Comparison of ENCODE assay signal across 26 mouse cellular contexts in the genomic region with DNA sequence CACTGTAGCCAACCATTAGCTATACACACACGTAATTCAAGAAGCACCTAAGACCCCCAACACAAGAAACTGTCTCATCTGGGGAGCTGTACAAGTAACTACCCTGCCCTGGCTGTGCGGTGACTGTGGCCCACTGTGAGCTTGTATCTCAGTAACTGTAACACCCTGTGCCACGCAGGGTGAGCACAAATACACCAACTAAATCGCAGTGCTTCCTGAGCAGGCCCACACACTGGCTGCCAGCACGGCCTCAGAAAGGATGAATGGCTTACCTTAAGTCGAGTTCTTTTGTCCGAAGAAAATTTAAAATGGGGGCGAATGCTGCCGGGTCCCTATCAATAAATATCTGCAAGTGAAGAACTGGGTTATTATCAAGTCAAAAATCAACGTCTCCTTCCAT. TPM values are rescaled to one million over a fixed set of nuclear protein-coding genes. Genes with fewer than 3 reads are reported as not detected.
DNase-seq lines count a peak whose midpoint lies in the region; TF ChIP-seq lines count a peak whose summit lies in the region.
"Had no signal": no experiment of that assay in that cellular context is flagged by ENCODE, and none has a peak within 500 bp of the region (broad histone marks: within the 10 kb centered on the region; RNA-seq: fewer than 3 reads in every experiment).

No protein-coding gene starts in this region.

- H3K27me3 ChIP-seq in heart, embryonic 10.5 days (ENCODE audit: insufficient read depth, poor library complexity, severe bottlenecking), result no peaks in the 10 kb centered on the region
- H3K27me3 ChIP-seq in splenic B cell, adult 2 months (ENCODE audit: control insufficient read depth, insufficient read depth, low read length, poor library complexity, severe bottlenecking), result no peaks in the 10 kb centered on the region
- H3K27me3 ChIP-seq: CH12.LX; embryonic facial prominence, embryonic 13.5 days; forebrain, embryonic 12.5 days; forebrain, embryonic 15.5 days had no signal

- no peak for TF ChIP-seq CTCF in bone marrow, adult 2 months (IDR thresholded peaks at IDR 0.05; ENCODE audit: control insufficient read depth, insufficient read depth, low read length)

- WGBS in heart, embryonic 10.5 days, result 93% methylated on average over 10 of the region's 10 CpGs
- WGBS in bone marrow, adult 2 months, result 85% methylated on average over 10 of the region's 10 CpGs

- peaks cover 57% of the 10 kb centered on the region for H3K36me3 ChIP-seq in heart, embryonic 10.5 days
- H3K36me3 ChIP-seq in splenic B cell, adult 2 months (ENCODE audit: control insufficient read depth, insufficient read depth, low read length, poor library complexity, severe bottlenecking), result peaks cover 7% of the 10 kb centered on the region; the same call in 1 of the 2 replicates

- H3K27ac ChIP-seq in heart, embryonic 10.5 days, result no peak overlapping the region
- peak overlapping the region; percentile 29 for H3K27ac ChIP-seq in bone marrow, adult 2 months (ENCODE audit: control insufficient read depth, insufficient read depth, low read depth, low read length, poor library complexity)
- H3K27ac ChIP-seq: embryonic facial prominence, embryonic 10.5 days; embryonic facial prominence, embryonic 13.5 days; forebrain, embryonic 12.5 days; forebrain, embryonic 15.5 days; hindbrain, embryonic 14.5 days; hindbrain, postnatal 0 days had no signal

- TF ChIP-seq POLR2A in bone marrow, adult 2 months (IDR thresholded peaks at IDR 0.05; ENCODE audit: borderline replicate concordance, control insufficient read depth, low read depth, low read length), result no peak

- H3K9me3 ChIP-seq in heart, embryonic 10.5 days, result no peaks in the 10 kb centered on the region
- H3K9me3 ChIP-seq: embryonic facial prominence, embryonic 10.5 days; embryonic facial prominence, embryonic 13.5 days; forebrain, embryonic 12.5 days; forebrain, embryonic 15.5 days had no signal

- H3K4me1 ChIP-seq in heart, embryonic 10.5 days, result no peaks in the 10 kb centered on the region; the same call in 1 of the 2 replicates
- H3K4me1 ChIP-seq in bone marrow, adult 2 months (ENCODE audit: control insufficient read depth, insufficient read depth, low read length), result no peaks in the 10 kb centered on the region

- intact Hi-C loops in heart, postnatal 10 days (cut with DNase I), result no loop called here

- H3K4me3 ChIP-seq in heart, embryonic 10.5 days, result no peak overlapping the region
- peak overlapping the region; percentile 14 for H3K4me3 ChIP-seq in bone marrow, adult 2 months (replicated peaks; ENCODE audit: control insufficient read depth, low read depth, low read length)
- H3K4me3 ChIP-seq: embryonic facial prominence, embryonic 10.5 days; embryonic facial prominence, embryonic 13.5 days; erythroblast, embryonic 14.5 days; forebrain, embryonic 12.5 days; forebrain, embryonic 15.5 days had no signal

- peak; percentile 33 for DNase-seq in heart, embryonic 10.5 days (ENCODE audit: low spot score)
- DNase-seq in heart, postnatal 10 days, result no peak
- peak; percentile 31 to 40 for DNase-seq in spleen, adult 18-20 months
- no peak for DNase-seq in spleen, adult 12 weeks (ENCODE audit: low spot score)
- peak; percentile 28 for DNase-seq in splenic B cell, adult 2 months (ENCODE audit: low read depth, low spot score)
- DNase-seq in retina, postnatal 1 day, result no peak
- no peak for DNase-seq in neural tube, embryonic 10.5 days (ENCODE audit: extremely low spot score, low spot score)
- DNase-seq: adrenal gland, adult 2 months; adrenal gland, postnatal 14 days; cerebellum, adult 11-12 months; cerebellum, adult 8-10 months; cerebellum, postnatal 10 days; cerebellum, postnatal 36 days; embryo, embryonic 11 days; gastrocnemius, postnatal 25 days; heart, adult 18-20 months; heart, postnatal 36 days had no signal

RNA-seq across cellular contexts. Expression of a gene that starts 7.7 kb away (rescaled TPM):
- polyA plus RNA-seq in heart, embryonic 10.5 days (2016; fragmentation: Nextera tagmentation; extraction: Ambion mirVana), result 20.4 and 30.5 TPM in 2 replicates
- 10 to 100 TPM; 38.0 to 40.2 TPM for total RNA-seq in heart, postnatal 10 days (2021)
- polyA plus RNA-seq in bone marrow, adult 2 months (2011; ENCODE audit: insufficient read depth, insufficient read length, low replicate concordance, missing spikeins), result 14.1 and 17.1 TPM in 2 replicates

Comparison
In these comparisons a context has a peak if more than half of its experiments do, and no peak if none do; other contexts are left out.
1. DNase-seq: peak in heart, embryonic 10.5 days (single experiment), spleen, adult 18-20 months (2 of 2) and splenic B cell, adult 2 months (single experiment); none in heart, postnatal 10 days (0 of 2), spleen, adult 12 weeks (single experiment), retina, postnatal 1 day (single experiment) and neural tube, embryonic 10.5 days (single experiment).